Mouse (Mus musculus) right cerebral cortex, postnatal 4 days (tissue): ENCODE data around the gene Arhgef28.
A peak's percentile ranks its signal among the peaks of the same experiment; 100 is the strongest.

ENCODE experiments used
- DNase-seq: peaks from one replicate; pipeline ENCODE4 v3.0.0-alpha.2; 2022

Arhgef28 gene

GRCm38 (mm10) chr13:98205771-98206545 is at the start of gene Arhgef28:
Gene Arhgef28, minus strand, starts transcription at chr13:98206439.
- DNase-seq: peak; percentile 56

GRCm38 (mm10) chr13:98254921-98255320 is 48.7 kb upstream of the Arhgef28 start:
- DNase-seq: peak; percentile 29

DNA sequence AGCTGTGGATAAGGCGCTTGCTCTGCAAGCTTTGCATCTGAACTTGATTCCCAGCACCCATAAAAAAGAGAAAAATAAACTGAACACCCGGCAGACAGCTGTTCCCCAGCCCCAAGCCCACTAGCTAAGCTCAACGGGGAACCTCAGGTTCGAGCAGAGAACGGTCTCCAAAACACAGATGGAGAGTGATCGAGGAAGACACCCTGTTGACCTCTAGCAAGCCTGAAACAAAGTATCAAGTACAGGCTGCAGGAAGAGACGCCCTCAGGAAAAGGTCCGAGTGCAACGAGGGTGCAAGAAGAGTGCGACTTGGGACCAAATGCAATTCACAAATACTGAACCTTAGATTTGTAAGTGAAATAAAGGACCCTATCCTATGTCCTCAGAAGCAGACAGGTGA is 43.4 kb upstream of the Arhgef28 start:
- no peak for DNase-seq

- no peak for DNase-seq
Observed at GRCm38 (mm10) chr13:98245386-98245785, 39.1 kb upstream of the Arhgef28 start.

DNA sequence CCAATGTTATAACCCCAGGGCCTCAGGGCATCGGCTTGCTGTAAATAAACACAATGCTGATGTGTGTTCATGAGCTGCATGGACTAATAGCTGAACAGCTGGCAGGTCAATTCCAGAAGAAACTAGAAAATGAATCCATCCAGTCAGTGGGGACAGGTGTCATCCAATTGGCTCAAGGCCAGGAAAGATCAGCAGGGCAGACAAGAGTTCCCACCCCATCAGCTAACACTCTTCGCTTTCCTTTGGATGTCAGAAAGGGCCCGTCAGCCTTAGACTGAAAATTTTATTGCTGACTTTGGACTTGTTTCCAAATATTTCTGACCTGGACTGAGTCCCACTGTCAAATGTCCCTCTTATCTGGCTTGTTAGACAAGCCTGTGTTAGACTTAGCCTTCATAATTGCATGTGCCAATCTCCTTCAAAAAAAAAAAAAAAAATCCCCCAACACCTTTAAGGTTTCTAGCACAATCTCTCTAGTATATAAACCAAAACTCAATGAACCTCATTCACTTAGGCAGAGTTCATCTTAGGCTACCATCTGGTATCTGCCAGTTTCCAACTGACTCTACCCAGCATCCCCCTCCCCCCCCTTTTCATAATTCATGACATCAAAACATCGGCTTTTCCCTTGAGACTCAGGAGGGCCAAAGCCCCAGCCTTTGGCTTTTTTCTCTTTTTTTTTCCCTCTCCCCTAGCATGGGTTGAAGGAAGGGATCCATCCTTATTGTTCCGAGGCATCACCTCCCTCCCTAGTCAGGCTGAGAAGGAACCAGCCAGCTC is 38.5 kb upstream of the Arhgef28 start:
- no peak for DNase-seq

GRCm38 (mm10) chr13:98241531-98242282 is 35.5 kb upstream of the Arhgef28 start:
- DNase-seq: no peak

DNA sequence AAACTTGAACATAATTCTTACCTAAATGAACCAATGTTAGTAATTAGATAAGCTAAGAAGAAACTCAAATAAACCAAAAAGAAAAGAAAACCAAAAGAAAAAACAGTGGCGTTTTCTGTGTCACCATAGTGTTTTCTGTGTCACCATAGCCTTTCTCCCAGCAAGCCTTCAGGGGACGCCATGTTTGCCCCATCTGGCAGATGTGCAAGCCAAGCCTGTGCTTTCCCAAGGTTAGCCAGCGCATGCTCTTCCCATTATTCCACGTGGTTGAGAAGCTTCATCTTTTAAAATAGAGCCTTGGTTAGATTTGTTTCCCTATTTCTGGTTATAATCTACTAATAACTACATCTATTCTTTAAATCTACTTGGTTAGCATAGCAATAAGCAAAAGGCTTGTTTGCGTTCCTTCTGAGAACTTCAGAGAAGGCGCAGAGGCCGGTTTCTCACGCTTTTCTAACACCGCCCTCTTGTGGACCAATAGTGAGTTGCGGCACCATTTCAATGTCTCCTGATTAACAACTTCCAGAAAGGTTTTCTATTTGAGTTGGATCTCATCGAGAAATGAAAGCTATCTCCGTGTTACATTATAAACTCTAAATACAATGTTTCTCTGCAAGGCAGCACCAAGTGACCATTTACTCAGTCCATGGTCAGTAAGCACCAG is 33.9 kb upstream of the Arhgef28 start:
- DNase-seq: peak; percentile 86

GRCm38 (mm10) chr13:98235451-98235850 is 29.2 kb upstream of the Arhgef28 start:
- no peak for DNase-seq

GRCm38 (mm10) chr13:98230511-98230910 is 24.3 kb upstream of the Arhgef28 start:
- no peak for DNase-seq

GRCm38 (mm10) chr13:98226225-98226624 is 20.0 kb upstream of the Arhgef28 start:
- DNase-seq: no peak

DNA sequence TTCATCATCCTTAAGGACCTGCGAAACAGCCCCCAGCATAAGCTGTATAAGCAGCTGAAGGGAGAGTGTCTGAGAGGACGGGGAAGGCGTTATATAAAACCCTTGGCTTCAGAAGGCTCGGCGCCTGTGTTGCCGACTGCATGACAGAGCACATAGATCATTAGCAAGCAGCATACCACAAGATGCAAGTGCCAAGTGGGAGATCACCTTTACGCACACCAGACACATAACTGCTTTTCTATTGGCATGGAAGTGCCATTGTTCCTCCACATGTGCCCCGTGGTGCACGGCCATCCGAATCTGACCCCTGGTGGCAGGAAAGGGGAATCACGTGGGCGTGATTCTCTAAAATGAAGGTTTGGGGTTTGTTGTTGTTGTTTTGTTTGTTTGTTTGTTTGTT is 16.6 kb upstream of the Arhgef28 start:
- peak; percentile 29 for DNase-seq

DNA sequence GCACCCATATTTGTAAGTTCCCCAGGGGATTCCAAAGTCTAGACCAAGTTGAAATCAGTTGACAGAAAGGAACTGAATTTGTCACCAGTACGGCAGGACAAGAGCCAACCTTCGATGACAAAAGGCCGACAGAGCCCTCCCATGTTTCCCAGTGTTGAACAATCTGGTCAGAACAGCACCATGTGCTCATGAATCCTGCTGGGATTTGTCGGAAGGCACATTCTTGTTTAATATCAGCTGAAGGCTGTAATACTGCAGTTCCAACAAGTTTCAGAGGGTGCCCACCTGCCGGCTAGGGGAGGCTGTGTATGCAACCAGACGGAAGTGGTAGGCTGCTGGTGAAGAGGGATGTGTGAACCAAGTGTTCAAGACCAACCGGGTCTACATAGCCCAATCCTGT is 3.9 kb upstream of the Arhgef28 start:
- DNase-seq: no peak

GRCm38 (mm10) chr13:98208842-98209241 is 2.6 kb upstream of the Arhgef28 start:
- DNase-seq: peak; percentile 57

DNA sequence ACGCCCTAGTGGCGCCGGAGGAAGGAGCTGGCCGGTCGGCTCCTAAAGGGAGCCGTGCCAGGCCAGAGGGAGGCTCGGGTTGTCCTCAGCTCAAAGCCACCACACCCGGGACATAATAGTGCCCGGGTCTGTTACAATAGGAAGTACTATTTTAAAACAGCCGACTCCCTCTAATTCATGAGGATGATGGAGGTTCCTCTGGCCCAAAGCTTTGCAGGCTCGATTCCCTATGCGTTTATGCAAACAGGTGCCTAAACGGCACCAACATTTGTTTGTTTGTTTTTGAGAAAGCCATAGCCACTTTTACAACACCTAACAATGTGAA is 269 bp upstream of the Arhgef28 start:
- no peak for DNase-seq

- DNase-seq: no peak
Observed at GRCm38 (mm10) chr13:98205111-98205510, 1.1 kb downstream of the Arhgef28 start.

- DNase-seq: no peak
Observed at GRCm38 (mm10) chr13:98204371-98204770, 1.9 kb downstream of the Arhgef28 start.

DNA sequence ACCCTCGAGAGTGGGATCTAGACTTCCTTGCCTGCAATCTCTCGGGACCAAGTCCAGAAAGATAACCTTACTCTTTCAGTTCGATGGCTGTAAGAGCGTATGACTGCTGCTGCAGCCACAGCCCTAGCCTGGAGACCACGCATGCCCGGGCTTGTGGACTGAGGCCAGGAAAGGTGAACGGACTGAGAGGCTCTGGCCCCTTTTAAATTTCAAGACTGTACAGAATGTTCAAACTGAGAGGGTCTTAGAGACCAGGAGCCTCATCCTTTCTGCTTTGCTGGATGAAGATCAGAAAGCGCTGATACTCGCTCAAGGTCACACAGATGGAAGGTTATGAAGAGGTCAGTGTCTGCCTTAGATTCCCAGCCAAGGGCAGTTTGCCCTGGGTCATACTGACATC is 4.8 kb downstream of the Arhgef28 start:
- no peak for DNase-seq

DNA sequence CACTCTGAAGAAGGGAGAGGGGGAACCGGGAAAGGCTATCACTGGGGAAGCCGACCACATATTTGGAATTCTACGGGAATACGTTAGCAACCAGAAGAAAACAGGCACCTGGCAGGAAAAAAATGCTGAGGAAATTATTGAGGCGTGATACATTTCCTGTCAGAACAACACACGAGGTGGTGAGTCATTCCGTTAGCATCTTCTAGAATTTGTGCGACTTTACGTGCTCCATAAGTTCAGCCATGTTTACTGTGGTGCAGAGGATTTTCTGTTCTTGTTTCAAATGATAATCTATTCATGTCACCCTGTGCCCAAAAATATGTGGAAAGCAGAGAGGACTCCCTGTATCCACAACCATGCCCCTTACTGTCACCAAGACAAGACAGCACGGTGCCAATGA is 13.6 kb downstream of the Arhgef28 start:
- no peak for DNase-seq

- DNase-seq: no peak
Observed at GRCm38 (mm10) chr13:98188500-98188899, 17.7 kb downstream of the Arhgef28 start.

- DNase-seq: no peak
Observed at GRCm38 (mm10) chr13:98187904-98188303, 18.3 kb downstream of the Arhgef28 start.

DNA sequence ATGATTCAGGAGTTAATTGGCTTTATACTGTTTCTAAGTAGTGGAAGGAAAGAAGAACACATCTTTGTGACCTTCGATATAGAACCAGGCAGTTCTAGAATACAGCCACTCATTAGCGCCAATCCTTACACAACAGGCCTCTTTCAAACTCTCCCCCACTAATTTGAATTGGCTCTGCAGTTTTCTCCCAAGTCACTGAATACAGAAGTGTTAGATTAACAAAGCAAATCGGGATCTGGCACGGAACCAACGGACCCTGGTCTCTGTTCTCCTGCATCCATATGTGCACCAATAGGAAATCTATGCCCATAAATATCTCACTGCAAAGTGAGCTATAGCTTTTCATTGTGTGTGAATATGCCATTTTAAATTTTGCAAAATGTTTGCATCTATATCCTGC is 20.1 kb downstream of the Arhgef28 start:
- peak; percentile 56 for DNase-seq

GRCm38 (mm10) chr13:98184632-98185031 is 21.6 kb downstream of the Arhgef28 start:
- DNase-seq: no peak
